Mouse (Mus musculus) cerebellum, adult 2 months (tissue): ENCODE data around the gene Cadm1.

Source experiments
- CTCF ChIP-seq: fragments of 200-500 bp; IDR thresholded peaks from 2 replicates; pipeline ENCODE4 v1.5.1; 2011; ENCODE audit warnings: low read depth, mild to moderate bottlenecking, control low read depth, low read length, moderate library complexity, borderline replicate concordance; ENCODE audit not compliant: insufficient read depth
- POLR2A ChIP-seq: fragments of 200-500 bp; IDR thresholded peaks from 2 replicates; pipeline ENCODE4 v1.6.1; 2011; ENCODE audit warnings: low read length, control low read depth, borderline replicate concordance; ENCODE audit not compliant: insufficient read depth

GRCm38 (mm10) chr9:47552960-47553575 is 23.1 kb downstream of the Cadm1 start:
- no peak for TF ChIP-seq CTCF
- no peak for TF ChIP-seq POLR2A
